Mouse (Mus musculus) monocyte, adult 59 days (primary cell): ENCODE measurements around the gene Col6a3. TPM values are rescaled to one million over a fixed set of nuclear protein-coding genes. Genes with fewer than 3 reads are reported as not detected.

ENCODE experiments used
- total RNA-seq, 2 experiments: library from RNA; stranded (reverse); gene quantifications; one replicate each; pipeline ENCODE4 v1.2.4; 2023

Gene Col6a3
- under 1 TPM in 1 of 2 experiments, not detected in 1; 0.21 TPM for total RNA-seq

DNA sequence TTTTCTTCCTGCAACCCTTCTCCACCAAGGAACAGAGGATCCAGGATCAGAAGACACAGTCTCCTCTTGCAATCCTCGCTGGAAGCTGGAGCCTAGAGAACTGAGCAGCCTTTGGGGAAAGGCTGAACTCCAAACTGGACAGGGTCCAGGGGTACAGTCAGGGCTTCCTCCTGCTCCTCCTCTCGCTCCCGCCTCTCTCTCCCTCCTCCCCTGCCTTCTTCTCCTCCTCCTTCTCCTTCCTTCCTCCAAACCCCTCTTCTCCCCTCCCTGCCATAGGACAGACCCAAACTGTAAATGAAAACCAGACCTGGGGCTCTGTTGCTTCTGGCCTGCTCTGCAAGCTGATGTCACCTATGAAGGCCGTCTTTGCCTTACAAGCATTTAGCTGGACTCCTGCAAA lies at the start of gene Col6a3:
TSS of gene Col6a3 (minus strand) at position 136 of the 400 bp plus-strand sequence.

Other genes with a start within 250 kb of the Col6a3 start
- gene Cops8, start 241.0 kb downstream of the Col6a3 start, total RNA-seq, result 10 to 100 TPM; 78.5 to 95.4 TPM
- gene Mlph, start 71.1 kb upstream of the Col6a3 start, total RNA-seq, result not detected
- not detected for gene Prlh, start 109.1 kb upstream of the Col6a3 start, total RNA-seq
- gene Rab17, start 125.7 kb upstream of the Col6a3 start, total RNA-seq, result not detected
- 100 to 1,000 TPM; 226 to 244 TPM for gene Lrrfip1, start 154.8 kb upstream of the Col6a3 start, total RNA-seq